Mouse (Mus musculus): ENCODE data around the gene Cyp26a1. TPM values are rescaled to one million over a fixed set of nuclear protein-coding genes. Genes with fewer than 3 reads are reported as not detected.

Gene Cyp26a1
- total and polyA plus RNA-seq, 2 experiments: 8.8 to 37.2 TPM

DNA sequence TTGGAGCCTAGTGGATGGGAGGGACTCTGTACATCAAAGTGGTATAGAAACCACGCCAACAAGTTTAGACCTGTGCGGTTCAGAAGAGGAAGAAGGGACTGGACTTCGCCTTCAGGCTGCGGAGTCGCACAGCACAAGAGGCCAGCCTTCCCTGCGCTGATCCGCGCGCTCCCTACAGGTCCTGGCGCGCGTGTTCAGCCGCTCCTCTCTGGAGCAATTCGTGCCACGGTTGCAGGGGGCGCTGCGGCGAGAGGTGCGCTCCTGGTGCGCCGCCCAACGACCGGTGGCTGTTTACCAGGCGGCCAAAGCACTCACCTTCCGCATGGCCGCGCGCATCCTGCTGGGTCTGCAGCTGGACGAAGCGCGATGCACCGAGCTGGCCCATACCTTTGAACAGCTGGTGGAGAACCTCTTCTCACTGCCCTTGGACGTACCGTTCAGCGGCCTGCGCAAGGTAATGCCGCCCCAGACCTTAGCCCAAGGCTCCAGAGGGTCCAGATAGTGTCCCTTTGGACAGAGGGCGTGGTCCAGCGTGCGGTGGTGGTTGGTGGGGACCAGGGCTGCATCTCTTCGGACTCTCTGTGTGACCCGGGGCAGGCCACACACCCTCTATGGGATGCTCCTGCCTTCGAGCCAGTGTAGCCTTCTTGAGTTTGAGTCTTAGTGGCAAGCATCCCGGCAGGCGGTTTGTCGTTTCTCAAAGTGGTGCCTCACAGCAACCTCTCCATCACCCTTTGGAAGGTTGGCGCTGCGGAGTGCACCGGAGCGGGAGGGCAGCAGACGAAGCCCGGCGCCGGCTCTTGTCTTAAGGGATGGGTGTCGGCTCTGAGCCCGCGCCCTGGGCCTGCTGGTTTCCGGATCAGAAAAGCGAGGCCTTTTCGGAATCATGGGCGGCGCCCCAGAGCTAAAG is 10.4 kb upstream of the Cyp26a1 start:
- no peak for DNase-seq (ENCODE audit: extremely low read depth, low read depth, low spot score)
- H3K27me3 ChIP-seq (ENCODE audit: control insufficient read depth, insufficient read depth, low read length): no peaks in the 10 kb centered on the region
- H3K79me2 ChIP-seq (ENCODE audit: control insufficient read depth, insufficient read depth, low read length): no peaks in the 10 kb centered on the region; the same call in 1 of the 2 replicates
- 73% methylated on average over 62 of the region's 62 CpGs for WGBS
- TF ChIP-seq POLR2A (IDR thresholded peaks at IDR 0.05; ENCODE audit: extremely low read depth, insufficient read depth, low read length): no peak
- TF ChIP-seq CTCF (IDR thresholded peaks at IDR 0.05; ENCODE audit: low read depth, low read length): no peak
- H3K4me1 ChIP-seq (ENCODE audit: control insufficient read depth, insufficient read depth, low read length): no peaks in the 10 kb centered on the region
- no peak overlapping the region for H3K4me3 ChIP-seq (ENCODE audit: insufficient read depth, low read depth, low read length)
- peaks cover 9% of the 10 kb centered on the region; the same call in 1 of the 2 replicates for H3K36me3 ChIP-seq (ENCODE audit: control insufficient read depth, insufficient read depth, low read length)
- H3K27ac ChIP-seq (replicated peaks; ENCODE audit: insufficient read depth, low read depth, low read length): no peak overlapping the region
- H3K9ac ChIP-seq (ENCODE audit: low read depth, low read length): no peak overlapping the region

DNA sequence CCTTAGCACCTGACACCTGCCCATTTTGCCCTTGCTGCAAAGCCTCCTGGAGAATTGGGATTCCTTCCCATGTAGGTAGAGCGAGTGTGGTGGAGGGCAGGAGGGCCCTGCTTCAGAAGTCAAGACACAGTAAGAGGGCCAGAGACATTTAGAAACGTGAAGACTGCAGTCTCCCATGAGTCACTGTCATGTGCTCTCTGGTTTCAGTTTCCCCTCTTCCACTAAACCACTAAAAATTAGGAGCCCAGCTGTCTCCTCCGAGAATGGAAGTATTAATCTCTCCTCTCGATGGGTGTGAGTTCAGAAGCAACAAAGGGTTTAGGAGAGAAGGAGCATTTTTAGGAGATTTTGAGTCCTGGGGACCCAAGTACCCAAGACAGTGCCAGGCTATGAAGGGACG is 8.1 kb upstream of the Cyp26a1 start:
- Histone ChIP-seq H3K9ac (ENCODE audit: low read depth, low read length) (no peak overlapping the region), H3K79me2 (ENCODE audit: control insufficient read depth, insufficient read depth, low read length) (no peaks in the 10 kb centered on the region; the same call in 1 of the 2 replicates), H3K27me3 (ENCODE audit: control insufficient read depth, insufficient read depth, low read length) (no peaks in the 10 kb centered on the region), H3K27ac (replicated peaks; ENCODE audit: insufficient read depth, low read depth, low read length) (no peak overlapping the region), H3K36me3 (ENCODE audit: control insufficient read depth, insufficient read depth, low read length) (peaks cover 8% of the 10 kb centered on the region), H3K4me1 (ENCODE audit: control insufficient read depth, insufficient read depth, low read length) (0 out of 2 replicates have a peak, but pooled peaks cover 2% of the 10 kb centered on the region), H3K4me3 (ENCODE audit: insufficient read depth, low read depth, low read length) (no peak overlapping the region)
- TF ChIP-seq CTCF (IDR thresholded peaks at IDR 0.05; ENCODE audit: low read depth, low read length) (no peak), POLR2A (IDR thresholded peaks at IDR 0.05; ENCODE audit: extremely low read depth, insufficient read depth, low read length) (no peak)
- 73% methylated on average over 5 of the region's 5 CpGs for WGBS
- no peak for DNase-seq (ENCODE audit: extremely low read depth, low read depth, low spot score)

DNA sequence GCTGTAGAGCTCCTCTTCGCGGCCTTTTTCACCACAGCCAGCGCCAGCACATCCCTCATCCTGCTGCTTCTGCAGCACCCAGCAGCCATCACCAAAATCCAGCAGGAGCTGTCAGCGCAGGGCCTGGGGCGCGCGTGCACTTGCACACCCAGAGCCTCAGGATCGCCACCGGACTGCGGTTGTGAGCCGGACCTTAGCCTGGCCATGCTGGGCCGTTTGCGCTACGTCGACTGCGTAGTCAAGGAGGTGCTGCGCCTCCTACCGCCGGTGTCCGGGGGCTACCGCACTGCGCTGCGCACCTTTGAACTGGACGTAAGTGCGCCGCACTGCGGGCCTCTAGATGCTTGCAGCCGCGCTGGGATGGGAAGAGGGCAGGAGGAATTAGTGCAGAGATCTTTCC is 6.9 kb upstream of the Cyp26a1 start:
- Histone ChIP-seq H3K27me3 (ENCODE audit: control insufficient read depth, insufficient read depth, low read length) (no peaks in the 10 kb centered on the region), H3K36me3 (ENCODE audit: control insufficient read depth, insufficient read depth, low read length) (peaks cover 8% of the 10 kb centered on the region), H3K9ac (ENCODE audit: low read depth, low read length) (no peak overlapping the region), H3K79me2 (ENCODE audit: control insufficient read depth, insufficient read depth, low read length) (no peaks in the 10 kb centered on the region; the same call in 1 of the 2 replicates), H3K27ac (replicated peaks; ENCODE audit: insufficient read depth, low read depth, low read length) (no peak overlapping the region), H3K4me1 (ENCODE audit: control insufficient read depth, insufficient read depth, low read length) (0 out of 2 replicates have a peak, but pooled peaks cover 4% of the 10 kb centered on the region), H3K4me3 (ENCODE audit: insufficient read depth, low read depth, low read length) (no peak overlapping the region)
- TF ChIP-seq CTCF (IDR thresholded peaks at IDR 0.05; ENCODE audit: low read depth, low read length): no peak
- TF ChIP-seq POLR2A (IDR thresholded peaks at IDR 0.05; ENCODE audit: extremely low read depth, insufficient read depth, low read length): no peak
- no peak for DNase-seq (ENCODE audit: extremely low read depth, low read depth, low spot score)
- WGBS: 66% methylated on average over 29 of the region's 29 CpGs

DNA sequence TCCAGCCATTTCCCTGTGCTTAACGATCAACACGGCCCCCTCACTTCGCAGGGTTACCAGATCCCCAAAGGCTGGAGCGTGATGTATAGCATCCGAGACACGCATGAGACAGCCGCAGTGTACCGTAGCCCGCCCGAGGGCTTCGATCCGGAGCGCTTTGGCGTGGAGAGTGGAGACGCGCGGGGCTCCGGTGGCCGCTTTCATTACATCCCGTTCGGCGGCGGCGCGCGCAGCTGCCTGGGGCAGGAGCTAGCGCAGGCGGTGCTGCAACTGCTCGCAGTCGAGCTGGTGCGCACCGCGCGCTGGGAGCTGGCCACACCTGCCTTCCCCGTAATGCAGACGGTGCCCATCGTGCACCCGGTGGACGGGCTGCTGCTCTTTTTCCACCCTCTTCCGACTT is 4.7 kb upstream of the Cyp26a1 start:
- peaks cover 9% of the 10 kb centered on the region; the same call in 1 of the 2 replicates for H3K4me1 ChIP-seq (ENCODE audit: control insufficient read depth, insufficient read depth, low read length)
- no peaks in the 10 kb centered on the region for H3K27me3 ChIP-seq (ENCODE audit: control insufficient read depth, insufficient read depth, low read length)
- H3K36me3 ChIP-seq (ENCODE audit: control insufficient read depth, insufficient read depth, low read length): peaks cover 8% of the 10 kb centered on the region
- H3K4me3 ChIP-seq (ENCODE audit: insufficient read depth, low read depth, low read length): no peak overlapping the region
- H3K79me2 ChIP-seq (ENCODE audit: control insufficient read depth, insufficient read depth, low read length): no peaks in the 10 kb centered on the region; the same call in 1 of the 2 replicates
- TF ChIP-seq POLR2A (IDR thresholded peaks at IDR 0.05; ENCODE audit: extremely low read depth, insufficient read depth, low read length) (no peak), CTCF (IDR thresholded peaks at IDR 0.05; ENCODE audit: low read depth, low read length) (no peak)
- 64% methylated on average over 40 of the region's 40 CpGs for WGBS
- no peak overlapping the region for H3K9ac ChIP-seq (ENCODE audit: low read depth, low read length)
- no peak for DNase-seq (ENCODE audit: extremely low read depth, low read depth, low spot score)
- H3K27ac ChIP-seq (replicated peaks; ENCODE audit: insufficient read depth, low read depth, low read length): no peak overlapping the region

DNA sequence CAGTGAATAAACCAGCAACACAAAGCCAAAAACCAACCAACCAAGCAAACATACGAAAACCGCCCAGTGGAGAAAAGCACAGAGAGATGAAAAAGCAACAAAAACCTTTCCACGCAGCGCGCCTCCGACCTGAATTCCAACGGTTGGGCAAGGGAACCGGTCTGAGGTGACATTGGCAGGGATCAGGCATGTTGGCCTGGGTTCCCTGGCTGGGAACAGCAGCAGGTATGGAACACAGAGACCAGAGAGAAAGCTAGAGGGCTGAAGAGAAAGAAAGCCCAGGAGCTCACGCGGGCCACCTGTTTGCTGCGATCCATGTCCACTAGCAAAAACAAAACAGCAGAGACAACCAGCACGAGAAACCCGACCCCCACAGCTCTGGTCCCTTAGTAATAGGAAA is 2.5 kb upstream of the Cyp26a1 start:
- 21% methylated on average over 13 of the region's 13 CpGs for WGBS
- TF ChIP-seq POLR2A (IDR thresholded peaks at IDR 0.05; ENCODE audit: extremely low read depth, insufficient read depth, low read length): no peak
- TF ChIP-seq CTCF (IDR thresholded peaks at IDR 0.05; ENCODE audit: low read depth, low read length): no peak
- no peak overlapping the region; the same call in 1 of the 2 replicates for H3K4me3 ChIP-seq (ENCODE audit: insufficient read depth, low read depth, low read length)
- no peaks in the 10 kb centered on the region for H3K27me3 ChIP-seq (ENCODE audit: control insufficient read depth, insufficient read depth, low read length)
- DNase-seq (ENCODE audit: extremely low read depth, low read depth, low spot score): peak; percentile 85
- H3K79me2 ChIP-seq (ENCODE audit: control insufficient read depth, insufficient read depth, low read length): no peaks in the 10 kb centered on the region
- peaks cover 9% of the 10 kb centered on the region; the same call in 1 of the 2 replicates for H3K4me1 ChIP-seq (ENCODE audit: control insufficient read depth, insufficient read depth, low read length)
- peak overlapping the region; percentile 74 for H3K27ac ChIP-seq (replicated peaks; ENCODE audit: insufficient read depth, low read depth, low read length)
- peak overlapping the region; percentile 42 for H3K9ac ChIP-seq (ENCODE audit: low read depth, low read length)
- H3K36me3 ChIP-seq (ENCODE audit: control insufficient read depth, insufficient read depth, low read length): peaks cover 6% of the 10 kb centered on the region
